Mouse (Mus musculus): ENCODE data around the gene Timp2.

- TF ChIP-seq EP300 (optimal IDR thresholded peaks at IDR 0.05) (no peak), CTCF (IDR thresholded peaks at IDR 0.05; ENCODE audit: low read depth) (peak; percentile 74)
These were observed 335 bp downstream of the Timp2 start for GRCm38 (mm10) chr11:118355205-118355604.
